Mouse (Mus musculus) heart, postnatal 0 days (tissue): ENCODE measurements around the gene Aktip. TPM values are rescaled to one million over a fixed set of nuclear protein-coding genes. Genes with fewer than 3 reads are reported as not detected.

Source experiments
- ATAC-seq: fragments of 200-750 bp; cut with Nextera tagmentation; 2 replicates; pipeline ENCODE4 v1.8.0; 2017; ENCODE audit warnings: low read depth, moderate number of reproducible peaks, moderate library complexity; ENCODE audit not compliant: insufficient read depth
- DNase-seq: peaks from one replicate; pipeline ENCODE4 v3.0.0-alpha.2; 2016; ENCODE audit warnings: low spot score
- H3K27ac ChIP-seq: fragments of 300-500 bp; sonication (generic); 2 replicates; pipeline ENCODE4 v1.5.1; 2014; ENCODE audit warnings: low read depth, mild to moderate bottlenecking
- H3K27me3 ChIP-seq: fragments of 300-500 bp; sonication (generic); 2 replicates; pipeline ENCODE4 v1.6.1; 2014; ENCODE audit warnings: low read length, mixed read lengths; ENCODE audit not compliant: control insufficient read depth, insufficient read depth
- H3K36me3 ChIP-seq: fragments of 300-500 bp; sonication (generic); replicated peaks from 2 replicates; pipeline ENCODE4 v1.6.1; 2014; ENCODE audit warnings: low read length, mixed read lengths; ENCODE audit not compliant: control insufficient read depth, insufficient read depth
- H3K4me1 ChIP-seq: fragments of 300-500 bp; sonication (generic); 2 replicates; pipeline ENCODE4 v1.6.1; 2014; ENCODE audit warnings: antibody characterized with exemption; ENCODE audit not compliant: control insufficient read depth, insufficient read depth
- H3K4me2 ChIP-seq: fragments of 300-500 bp; sonication (generic); 2 replicates; pipeline ENCODE4 v1.6.1; 2014; ENCODE audit warnings: low read depth, mild to moderate bottlenecking, low read length, moderate library complexity
- H3K4me3 ChIP-seq: fragments of 300-500 bp; sonication (generic); 2 replicates; pipeline ENCODE4 v1.5.1; 2014; ENCODE audit warnings: low read depth, low read length
- H3K9ac ChIP-seq: fragments of 300-500 bp; sonication (generic); replicated peaks from 2 replicates; pipeline ENCODE4 v1.6.1; 2014; ENCODE audit warnings: low read depth, low read length, mixed read lengths
- H3K9me3 ChIP-seq: fragments of 300-500 bp; sonication (generic); replicated peaks from 2 replicates; pipeline ENCODE4 v1.6.1; 2016; ENCODE audit warnings: low read length; ENCODE audit not compliant: control insufficient read depth
- CTCF ChIP-seq: IDR thresholded peaks from 2 replicates; pipeline ENCODE4 v1.5.1; 2016; ENCODE audit warnings: antibody characterized with exemption, control low read depth, low read depth
- EP300 ChIP-seq: IDR thresholded peaks from 2 replicates; pipeline ENCODE4 v1.6.1; 2016; ENCODE audit warnings: antibody characterized with exemption, low read depth
- WGBS: fragments of 180-500 bp; shearing (Covaris S2); extraction: QIAGEN DNeasy Blood & Tissue Kit; methylation state at CpG from one replicate; pipeline ENCODE4 v1.1.7; 2014; 5-methylcytosine and 5-hydroxymethylcytosine counted together
- polyA plus RNA-seq: library from polyadenylated mRNA; unstranded; fragments of >200 nt; fragmentation: Nextera tagmentation; extraction: Ambion mirVana; gene quantifications from 2 replicates; pipeline ENCODE4 v1.2.1, GENCODE M21; 2015
- total RNA-seq: library from RNA; depleted of rRNA; stranded (reverse); fragments of >200 nt; gene quantifications from 2 replicates; pipeline ENCODE4 v1.2.3, GENCODE M21; 2014; ENCODE audit warnings: low replicate concordance

The Aktip gene
- total and polyA plus RNA-seq, 2 experiments from 2014 or later, result 43.0 to 60.1 TPM

DNA sequence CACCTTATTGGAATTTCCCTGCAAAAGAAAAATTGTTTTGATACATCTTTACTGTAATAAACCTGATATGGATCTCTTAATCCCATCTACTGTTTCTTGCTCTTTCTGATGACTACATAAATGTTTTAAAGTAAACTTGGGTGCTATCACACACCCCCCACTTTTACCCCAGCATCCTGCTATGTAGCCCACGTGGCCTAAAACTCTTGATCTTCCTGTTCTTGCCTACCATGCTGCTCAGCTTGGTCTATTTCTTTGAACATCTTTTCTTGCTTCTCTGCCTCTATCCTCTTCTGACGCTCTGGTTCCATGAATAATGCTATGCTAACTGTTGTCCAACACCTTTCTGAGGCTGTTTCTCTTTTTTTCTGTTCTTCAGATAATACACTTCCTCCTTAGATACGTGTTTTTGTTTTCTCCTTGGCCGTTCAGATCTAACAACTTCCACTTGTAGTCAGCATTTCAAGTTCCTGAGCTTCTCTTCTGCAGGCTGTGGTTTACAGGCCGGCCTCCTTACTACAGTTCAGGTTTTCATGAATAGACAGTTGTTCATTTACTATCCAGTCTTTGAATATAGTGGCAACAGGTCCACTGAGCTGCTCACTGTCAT lies 87.8 kb downstream of the Aktip start:
- no peak for TF ChIP-seq EP300
- no peak for TF ChIP-seq CTCF
- WGBS, result 83% methylated on average over 5 of the region's 5 CpGs
- H3K36me3 ChIP-seq, result peaks cover 62% of the 10 kb centered on the region

DNA sequence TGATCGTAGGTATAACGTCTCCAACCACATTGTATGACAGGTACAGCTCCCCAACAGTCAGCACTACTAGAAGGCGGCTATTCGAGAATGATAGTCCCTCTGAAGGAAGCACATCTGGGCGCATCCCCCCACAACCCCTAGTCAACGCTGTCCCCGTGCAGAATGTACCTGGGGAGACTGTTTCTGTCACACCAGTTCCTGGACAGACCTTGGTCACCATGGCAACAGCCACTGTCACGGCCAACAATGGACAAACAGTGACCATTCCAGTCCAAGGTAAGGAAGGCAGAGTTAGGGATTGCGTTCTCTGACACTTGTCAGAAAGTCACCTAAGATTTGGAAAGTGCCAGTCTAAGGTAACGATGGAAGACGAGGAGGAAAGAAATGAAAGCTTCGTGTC lies 93.5 kb downstream of the Aktip start:
- DNase-seq, result no peak
- Histone ChIP-seq H3K4me1 (no peaks in the 10 kb centered on the region), H3K27me3 (no peaks in the 10 kb centered on the region), H3K4me3 (no peak overlapping the region), H3K4me2 (no peak overlapping the region), H3K36me3 (peaks cover 60% of the 10 kb centered on the region), H3K27ac (no peak overlapping the region), H3K9me3 (no peaks in the 10 kb centered on the region), H3K9ac (no peak overlapping the region)
- no peak for ATAC-seq
- WGBS, result 87% methylated on average over 12 of the region's 12 CpGs
- TF ChIP-seq EP300 (no peak), CTCF (no peak)

More for the DNA sequence above, 87.8 kb downstream of the Aktip start:
- Histone ChIP-seq H3K9me3 (no peaks in the 10 kb centered on the region), H3K27ac (no peak overlapping the region), H3K4me1 (no peaks in the 10 kb centered on the region), H3K4me3 (no peak overlapping the region), H3K4me2 (no peak overlapping the region), H3K27me3 (no peaks in the 10 kb centered on the region), H3K9ac (no peak overlapping the region)
- ATAC-seq (no peak), DNase-seq (no peak)

DNA sequence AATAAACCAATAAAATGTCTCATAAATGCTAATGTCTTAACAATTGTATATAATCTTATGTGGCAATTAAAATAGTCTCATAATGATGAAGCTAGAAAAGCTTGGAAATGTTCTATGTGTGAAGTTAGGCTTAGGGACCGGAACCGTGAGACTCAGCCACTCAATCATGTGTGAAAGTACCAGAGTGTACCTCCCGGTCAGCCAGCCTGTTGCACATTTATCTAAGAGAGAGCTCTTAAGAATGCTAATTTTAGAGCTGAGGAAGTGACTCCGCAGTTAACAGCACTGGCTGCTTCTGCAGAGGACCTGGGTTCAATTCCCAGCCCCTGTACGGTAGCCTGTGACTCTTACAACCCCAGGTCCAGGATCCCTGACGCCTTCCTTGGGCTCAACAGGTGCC lies 101.7 kb downstream of the Aktip start:
- Histone ChIP-seq H3K27ac (no peak overlapping the region), H3K9ac (no peak overlapping the region), H3K36me3 (peaks cover 72% of the 10 kb centered on the region), H3K4me1 (no peaks in the 10 kb centered on the region), H3K4me3 (no peak overlapping the region), H3K4me2 (no peak overlapping the region), H3K9me3 (no peaks in the 10 kb centered on the region), H3K27me3 (no peaks in the 10 kb centered on the region)
- ATAC-seq (no peak), DNase-seq (peak; percentile 26)
- 46% methylated on average over 6 of the region's 6 CpGs for WGBS
- no peak for TF ChIP-seq EP300
- TF ChIP-seq CTCF, result no peak

DNA sequence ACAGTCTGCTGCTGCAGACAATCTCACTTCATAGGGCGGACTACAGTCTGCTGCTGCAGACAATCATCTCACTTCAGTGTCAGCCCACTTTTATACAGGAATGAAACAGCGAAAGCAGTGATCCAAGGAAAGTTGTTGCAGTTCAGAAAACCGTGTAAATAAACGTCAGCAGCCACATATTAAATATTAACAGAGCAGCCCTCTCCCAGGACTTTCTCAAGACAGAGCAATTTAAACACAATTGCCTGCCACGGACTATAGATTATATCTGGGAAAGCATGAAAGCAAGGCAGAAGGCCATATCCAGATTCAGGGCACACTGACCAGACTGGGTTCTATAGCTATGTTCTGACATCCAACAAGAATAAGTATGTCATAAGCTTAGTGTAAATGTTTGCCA lies 105.6 kb downstream of the Aktip start:
- H3K4me3 ChIP-seq, result no peak overlapping the region
- H3K9me3 ChIP-seq, result no peaks in the 10 kb centered on the region
- DNase-seq, result no peak
- no peak overlapping the region for H3K9ac ChIP-seq
- H3K36me3 ChIP-seq, result peaks cover 83% of the 10 kb centered on the region
- ATAC-seq, result no peak
- H3K4me1 ChIP-seq, result no peaks in the 10 kb centered on the region
- 91% methylated on average over 5 of the region's 5 CpGs for WGBS
- no peak for TF ChIP-seq CTCF
- no peak for TF ChIP-seq EP300
- no peak overlapping the region for H3K4me2 ChIP-seq
- H3K27me3 ChIP-seq, result no peaks in the 10 kb centered on the region
- H3K27ac ChIP-seq, result no peak overlapping the region

DNA sequence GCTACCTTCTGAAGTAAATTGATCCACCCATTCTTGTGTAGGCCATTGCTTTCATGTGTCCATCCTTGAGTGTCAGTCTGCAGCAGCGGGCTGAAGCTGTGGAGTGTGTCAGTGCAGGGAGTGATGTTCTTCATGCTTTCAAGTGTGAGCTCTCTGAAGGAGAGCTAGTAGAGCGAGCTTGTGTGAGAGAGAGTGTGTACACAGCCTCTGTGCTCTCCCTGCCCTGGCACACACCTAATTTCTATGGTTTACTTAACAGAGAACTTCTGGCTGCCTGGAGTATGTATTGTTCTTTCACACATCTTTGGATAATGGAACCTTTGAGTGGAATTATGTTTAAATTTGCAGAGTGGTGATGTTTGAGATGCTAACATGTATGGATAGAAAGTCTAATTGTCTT lies 110.2 kb downstream of the Aktip start:
- Histone ChIP-seq H3K27ac (no peak overlapping the region), H3K9ac (no peak overlapping the region), H3K4me3 (no peak overlapping the region), H3K9me3 (no peaks in the 10 kb centered on the region), H3K36me3 (peaks cover 86% of the 10 kb centered on the region), H3K4me1 (no peaks in the 10 kb centered on the region), H3K4me2 (no peak overlapping the region), H3K27me3 (no peaks in the 10 kb centered on the region)
- ATAC-seq (no peak), DNase-seq (no peak)
- WGBS, result 90% methylated on average over 2 of the region's 2 CpGs
- no peak for TF ChIP-seq CTCF
- no peak for TF ChIP-seq EP300

DNA sequence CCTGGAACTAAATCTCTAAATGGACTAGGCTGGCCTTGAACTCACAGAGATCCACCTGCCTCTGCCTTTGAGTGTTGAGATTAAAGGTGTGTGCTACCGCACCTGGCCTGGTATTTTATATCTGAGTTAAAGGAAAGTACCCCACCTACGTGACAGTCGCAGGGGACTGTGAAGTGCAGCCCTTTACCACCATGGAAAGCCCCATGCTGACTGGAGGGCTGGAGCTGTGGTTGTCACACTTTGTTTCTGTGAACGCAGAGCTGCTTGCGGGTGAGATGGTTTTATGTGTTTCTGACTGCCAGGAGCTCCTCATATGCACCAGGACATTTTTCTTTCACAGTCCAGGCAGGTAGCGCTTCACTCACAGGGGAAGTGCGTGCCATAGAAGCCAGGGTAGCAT lies 111.3 kb downstream of the Aktip start:
- no peaks in the 10 kb centered on the region for H3K27me3 ChIP-seq
- peaks cover 92% of the 10 kb centered on the region for H3K36me3 ChIP-seq
- H3K27ac ChIP-seq, result no peak overlapping the region
- no peak for ATAC-seq
- no peak for DNase-seq
- no peaks in the 10 kb centered on the region for H3K9me3 ChIP-seq
- no peak overlapping the region for H3K4me2 ChIP-seq
- H3K4me1 ChIP-seq, result no peaks in the 10 kb centered on the region
- no peak overlapping the region for H3K9ac ChIP-seq
- TF ChIP-seq EP300, result no peak
- TF ChIP-seq CTCF, result no peak
- no peak overlapping the region for H3K4me3 ChIP-seq
- 92% methylated on average over 7 of the region's 7 CpGs for WGBS
